Mouse (Mus musculus): ENCODE measurements around the gene Snapc4.
"Not testable (repeated sequence)": the region's sequence is repeated elsewhere in the genome, so short reads cannot be mapped to it uniquely, and the experiment has no call there.

GRCm38 (mm10) chr2:26380871-26381270, 418 bp upstream of the Snapc4 start:
- TF ChIP-seq CTCF (IDR thresholded peaks at IDR 0.05; ENCODE audit: low read depth); EP300 (optimal IDR thresholded peaks at IDR 0.05): not testable (repeated sequence)
